Mouse (Mus musculus): ENCODE data around the gene Ganc. TPM values are rescaled to one million over a fixed set of nuclear protein-coding genes. Genes with fewer than 3 reads are reported as not detected.
A peak's percentile ranks its signal among the peaks of the same experiment; 100 is the strongest.

The Ganc gene
- total RNA-seq (2015), result 17.4 and 21.8 TPM in 2 replicates
- total RNA-seq (2017), result 18.8 and 25.2 TPM in 2 replicates

GRCm38 (mm10) chr2:120403653-120403985 lies at the start of gene Ganc:
Gene Ganc, plus strand, starts transcription at chr2:120403896.
- peak; percentile 38 for ATAC-seq (replicated peaks; ENCODE audit: poor library complexity)

- no peak for ATAC-seq (replicated peaks; ENCODE audit: poor library complexity)
Measured at GRCm38 (mm10) chr2:120360425-120360824, 43.3 kb upstream of the Ganc start.

GRCm38 (mm10) chr2:120366501-120366900 lies 37.2 kb upstream of the Ganc start:
- ATAC-seq (replicated peaks; ENCODE audit: poor library complexity), result no peak

GRCm38 (mm10) chr2:120367416-120368207 lies 36.1 kb upstream of the Ganc start:
- no peak for ATAC-seq (replicated peaks; ENCODE audit: poor library complexity)

GRCm38 (mm10) chr2:120373858-120374257 lies 29.8 kb upstream of the Ganc start:
- no peak for ATAC-seq (replicated peaks; ENCODE audit: poor library complexity)

GRCm38 (mm10) chr2:120386264-120386663 lies 17.4 kb upstream of the Ganc start:
- ATAC-seq (replicated peaks; ENCODE audit: poor library complexity), result no peak

GRCm38 (mm10) chr2:120387291-120387690 lies 16.4 kb upstream of the Ganc start:
- no peak for ATAC-seq (replicated peaks; ENCODE audit: poor library complexity)

- no peak for ATAC-seq (replicated peaks; ENCODE audit: poor library complexity)
Measured at GRCm38 (mm10) chr2:120389376-120389775, 14.3 kb upstream of the Ganc start.

- no peak for ATAC-seq (replicated peaks; ENCODE audit: poor library complexity)
Measured at GRCm38 (mm10) chr2:120390934-120391333, 12.8 kb upstream of the Ganc start.

GRCm38 (mm10) chr2:120392406-120392805 lies 11.3 kb upstream of the Ganc start:
- no peak for ATAC-seq (replicated peaks; ENCODE audit: poor library complexity)

- no peak for ATAC-seq (replicated peaks; ENCODE audit: poor library complexity)
Measured at GRCm38 (mm10) chr2:120397951-120398350, 5.7 kb upstream of the Ganc start.

GRCm38 (mm10) chr2:120402813-120403212 lies 883 bp upstream of the Ganc start:
- ATAC-seq (replicated peaks; ENCODE audit: poor library complexity), result no peak

GRCm38 (mm10) chr2:120403986-120404822 lies 508 bp downstream of the Ganc start, which contains the start of gene Tmem87a:
Gene Tmem87a, minus strand, starts transcription at chr2:120404113.
- ATAC-seq (replicated peaks; ENCODE audit: poor library complexity), result peak; percentile 97

- no peak for ATAC-seq (replicated peaks; ENCODE audit: poor library complexity)
Measured at GRCm38 (mm10) chr2:120404823-120405765, 1.4 kb downstream of the Ganc start.

GRCm38 (mm10) chr2:120411096-120411628 lies 7.5 kb downstream of the Ganc start:
- ATAC-seq (replicated peaks; ENCODE audit: poor library complexity), result peak; percentile 71

- no peak for ATAC-seq (replicated peaks; ENCODE audit: poor library complexity)
Measured at GRCm38 (mm10) chr2:120414113-120414512, 10.4 kb downstream of the Ganc start.

- ATAC-seq (replicated peaks; ENCODE audit: poor library complexity), result no peak
Measured at GRCm38 (mm10) chr2:120414738-120415414, 11.2 kb downstream of the Ganc start.

- ATAC-seq (replicated peaks; ENCODE audit: poor library complexity), result no peak
Measured at GRCm38 (mm10) chr2:120424386-120424785, 20.7 kb downstream of the Ganc start.

- no peak for ATAC-seq (replicated peaks; ENCODE audit: poor library complexity)
Measured at GRCm38 (mm10) chr2:120444486-120444885, 40.8 kb downstream of the Ganc start.

- peak; percentile 96 for ATAC-seq (replicated peaks; ENCODE audit: poor library complexity)
Measured at GRCm38 (mm10) chr2:120446373-120446772, 42.7 kb downstream of the Ganc start.

Measured in megakaryocyte progenitor cell, adult 5-6 weeks (primary cell).